In genomic region chr17:85103310-85103709, GRCm38 (mm10) we compare ENCODE assay signal across 14 mouse cellular contexts. TPM values are rescaled to one million over a fixed set of nuclear protein-coding genes. Genes with fewer than 3 reads are reported as not detected.
DNase-seq lines count a peak whose midpoint lies in the region; ATAC-seq and TF ChIP-seq lines count a peak whose summit lies in the region.
"Had no signal": no experiment of that assay in that cellular context is flagged by ENCODE, and none has a peak within 500 bp of the region (broad histone marks: within the 10 kb centered on the region; RNA-seq: fewer than 3 reads in every experiment).

No protein-coding gene starts in this region.

- H3K9me3 ChIP-seq in hindbrain, embryonic 11.5 days (ENCODE audit: control insufficient read depth, low read length), result peaks cover 3% of the 10 kb centered on the region; the same call in 1 of the 2 replicates
- peaks cover 10% of the 10 kb centered on the region; the same call in 1 of the 2 replicates for H3K9me3 ChIP-seq in hindbrain, embryonic 13.5 days
- no peaks in the 10 kb centered on the region for H3K9me3 ChIP-seq in MEL (replicated peaks; ENCODE audit: insufficient read depth, low read length)
- peaks cover 6% of the 10 kb centered on the region; the same call in 1 of the 2 replicates for H3K9me3 ChIP-seq in embryonic facial prominence, embryonic 10.5 days
- H3K9me3 ChIP-seq: intestine, embryonic 15.5 days; limb, embryonic 15.5 days had no signal

- H3K9ac ChIP-seq in hindbrain, embryonic 11.5 days (ENCODE audit: low read depth, low read length), result no peak overlapping the region
- H3K9ac ChIP-seq in hindbrain, embryonic 13.5 days, result no peak overlapping the region
- no peak overlapping the region for H3K9ac ChIP-seq in MEL (ENCODE audit: control insufficient read depth, low read depth, low read length, poor library complexity, severe bottlenecking)
- H3K9ac ChIP-seq: intestine, embryonic 15.5 days; limb, embryonic 15.5 days had no signal

- WGBS in hindbrain, embryonic 11.5 days, result 39% methylated on average over 2 of the region's 2 CpGs
- 35% methylated on average over 2 of the region's 2 CpGs for WGBS in hindbrain, embryonic 13.5 days
- 51% methylated on average over 2 of the region's 2 CpGs for WGBS in embryonic facial prominence, embryonic 10.5 days

- peak; percentile 33 for DNase-seq in hindbrain, embryonic 11.5 days (ENCODE audit: low spot score)
- peak; percentile 69 for DNase-seq in MEL (ENCODE audit: low read depth, low spot score)
- peak; percentile 20 for DNase-seq in embryonic facial prominence, embryonic 10.5 days (ENCODE audit: low spot score)
- no peak for DNase-seq in kidney, adult 11 months
- no peak for DNase-seq in gastrocnemius, postnatal 14 days
- no peak for DNase-seq in cerebellum, postnatal 14 days
- DNase-seq: cerebellum, postnatal 10 days; heart, postnatal 36 days had no signal

- no peak overlapping the region for H3K4me3 ChIP-seq in hindbrain, embryonic 11.5 days (ENCODE audit: low read depth, low read length)
- H3K4me3 ChIP-seq in hindbrain, embryonic 13.5 days, result no peak overlapping the region
- peak overlapping the region in 1 of 2 experiments; percentile 24; a peak in 2 of 4 replicates for H3K4me3 ChIP-seq in MEL (ENCODE audit: control insufficient read depth in 1 of 2, insufficient read depth in 1 of 2, low read depth in 2 of 2, low read length in 2 of 2)
- H3K4me3 ChIP-seq in embryonic facial prominence, embryonic 10.5 days, result no peak overlapping the region
- H3K4me3 ChIP-seq: erythroblast, embryonic 14.5 days; intestine, embryonic 15.5 days; limb, embryonic 15.5 days had no signal

- H3K4me2 ChIP-seq in hindbrain, embryonic 11.5 days (replicated peaks; ENCODE audit: low read depth, low read length), result no peak overlapping the region
- no peak overlapping the region for H3K4me2 ChIP-seq in hindbrain, embryonic 13.5 days
- H3K4me2 ChIP-seq: intestine, embryonic 15.5 days; limb, embryonic 15.5 days had no signal

- H3K4me1 ChIP-seq in hindbrain, embryonic 11.5 days (replicated peaks; ENCODE audit: control insufficient read depth, insufficient read depth, low read length), result no peaks in the 10 kb centered on the region
- 0 out of 2 replicates have a peak, but pooled peaks cover 3% of the 10 kb centered on the region for H3K4me1 ChIP-seq in hindbrain, embryonic 13.5 days (replicated peaks)
- H3K4me1 ChIP-seq in MEL (ENCODE audit: control insufficient read depth in 1 of 2, insufficient read depth in 2 of 2, low read length in 2 of 2), result peaks cover 3 to 10% of the 10 kb centered on the region in 2 experiments; a peak in 2 of 4 replicates
- H3K4me1 ChIP-seq in embryonic facial prominence, embryonic 10.5 days, result 0 out of 2 replicates have a peak, but pooled peaks cover 3% of the 10 kb centered on the region
- H3K4me1 ChIP-seq: intestine, embryonic 15.5 days; limb, embryonic 15.5 days had no signal

- intact Hi-C loops in gastrocnemius, postnatal 14 days (cut with DNase I; ENCODE audit: low total_unique reads), result no loop called here

- H3K79me2 ChIP-seq in MEL (ENCODE audit: control insufficient read depth, insufficient read depth, low read length, poor library complexity), result no peaks in the 10 kb centered on the region

- TF ChIP-seq EP300 in MEL (IDR thresholded peaks at IDR 0.05; ENCODE audit: low read depth in 1 of 2, low read length in 2 of 2), result peak; percentile 39 to 53; a peak in 3 of 4 replicates

- no peak for TF ChIP-seq CTCF in MEL (IDR thresholded peaks at IDR 0.05 in 2 of 3, conservative IDR thresholded peaks at IDR 0.05 in 1 of 3; ENCODE audit: control insufficient read depth in 1 of 3, insufficient read depth in 1 of 3, low read depth in 2 of 3, low read length in 3 of 3, poor library complexity in 1 of 3, severe bottlenecking in 1 of 3)

- no peak for TF ChIP-seq RAD21 in MEL (IDR thresholded peaks at IDR 0.05; ENCODE audit: low read depth, low read length)

- no peak overlapping the region for H3K27ac ChIP-seq in hindbrain, embryonic 11.5 days (ENCODE audit: low read depth, low read length)
- no peak overlapping the region for H3K27ac ChIP-seq in hindbrain, embryonic 13.5 days
- H3K27ac ChIP-seq in MEL (ENCODE audit: control insufficient read depth, low read depth, low read length), result no peak overlapping the region
- no peak overlapping the region for H3K27ac ChIP-seq in embryonic facial prominence, embryonic 10.5 days (replicated peaks)
- H3K27ac ChIP-seq: intestine, embryonic 15.5 days; limb, embryonic 15.5 days; macrophage had no signal

- no peak for ATAC-seq in hindbrain, embryonic 11.5 days (ENCODE audit: low FRiP score)
- ATAC-seq in hindbrain, embryonic 13.5 days (ENCODE audit: low FRiP score), result no peak
- peak; percentile 99 for ATAC-seq in megakaryocyte progenitor cell, adult 5-6 weeks (replicated peaks; ENCODE audit: poor library complexity)
- ATAC-seq: intestine, embryonic 15.5 days had no signal

- H3K36me3 ChIP-seq in hindbrain, embryonic 11.5 days (ENCODE audit: control insufficient read depth, insufficient read depth, low read length), result peaks cover 3% of the 10 kb centered on the region; the same call in 1 of the 2 replicates
- H3K36me3 ChIP-seq in hindbrain, embryonic 13.5 days, result peaks cover 18% of the 10 kb centered on the region
- H3K36me3 ChIP-seq in MEL (ENCODE audit: control insufficient read depth in 1 of 2, insufficient read depth in 2 of 2, low read length in 2 of 2), result peaks cover 0 to 13% of the 10 kb centered on the region in 2 experiments; a peak in 2 of 4 replicates
- H3K36me3 ChIP-seq in embryonic facial prominence, embryonic 10.5 days (replicated peaks), result peaks cover 19% of the 10 kb centered on the region

- H3K27me3 ChIP-seq in hindbrain, embryonic 11.5 days (ENCODE audit: control insufficient read depth, insufficient read depth, low read length), result no peaks in the 10 kb centered on the region
- H3K27me3 ChIP-seq in hindbrain, embryonic 13.5 days, result no peaks in the 10 kb centered on the region
- no peaks in the 10 kb centered on the region for H3K27me3 ChIP-seq in MEL (ENCODE audit: control insufficient read depth in 1 of 2, insufficient read depth in 2 of 2, low read length in 2 of 2)
- H3K27me3 ChIP-seq in embryonic facial prominence, embryonic 10.5 days (replicated peaks; ENCODE audit: low read depth, poor library complexity, severe bottlenecking), result no peaks in the 10 kb centered on the region
- H3K27me3 ChIP-seq: intestine, embryonic 15.5 days; limb, embryonic 15.5 days had no signal

- TF ChIP-seq POLR2A in MEL (IDR thresholded peaks at IDR 0.05; ENCODE audit: control insufficient read depth in 1 of 2, insufficient read depth in 1 of 2, low read depth in 1 of 2, low read length in 2 of 2, poor library complexity in 1 of 2), result no peak

TF ChIP-seq in MEL, 35 proteins besides CTCF, POLR2A, EP300 and RAD21 (continues in another document):
- TF ChIP-seq MAZ (IDR thresholded peaks at IDR 0.05; ENCODE audit: low read depth, low read length) (no peak; the same call in 1 of the 2 replicates), MEF2A (IDR thresholded peaks at IDR 0.05; ENCODE audit: extremely low read depth, insufficient replicate concordance, low read depth, low read length, poor library complexity, severe bottlenecking) (no peak), NELFE (IDR thresholded peaks at IDR 0.05; ENCODE audit: low read depth, low read length) (no peak), SMC3 (IDR thresholded peaks at IDR 0.05; ENCODE audit: low read depth, low read length) (no peak), MYB (IDR thresholded peaks at IDR 0.05; ENCODE audit: low read depth, low read length) (no peak), CHD1 (IDR thresholded peaks at IDR 0.05; ENCODE audit: low read depth, low read length) (no peak), BHLHE40 (IDR thresholded peaks at IDR 0.05; ENCODE audit: borderline replicate concordance, low read depth, low read length) (peak; percentile 52; the same call in 1 of the 2 replicates), TCF12 (IDR thresholded peaks at IDR 0.05; ENCODE audit: low read depth, low read length) (peak; percentile 60; the same call in 1 of the 2 replicates), RCOR1 (IDR thresholded peaks at IDR 0.05; ENCODE audit: low read depth, low read length) (peak; percentile 35; the same call in 1 of the 2 replicates), JUND (IDR thresholded peaks at IDR 0.05; ENCODE audit: low read depth, low read length) (no peak), USF1 (IDR thresholded peaks at IDR 0.05; ENCODE audit: low read depth, low read length) (0 out of 2 replicates have a peak, but pooled peaks have one; percentile 26), CHD2 (IDR thresholded peaks at IDR 0.05; ENCODE audit: low read length) (no peak), POLR2AphosphoS2 (IDR thresholded peaks at IDR 0.05; ENCODE audit: low read length) (no peak), MXI1 (IDR thresholded peaks at IDR 0.05; ENCODE audit: low read depth, low read length) (0 out of 2 replicates have a peak, but pooled peaks have one; percentile 27), POLR2AphosphoS5 (IDR thresholded peaks at IDR 0.05; ENCODE audit: borderline replicate concordance, low read depth, low read length) (no peak), TBP (IDR thresholded peaks at IDR 0.05; ENCODE audit: low read depth, low read length) (no peak)

RNA-seq across cellular contexts. Expression of gene Camkmt, which starts 13.0 kb away (rescaled TPM):
- 15.3 and 16.7 TPM in 2 replicates for polyA plus RNA-seq in hindbrain, embryonic 11.5 days (2014; fragmentation: Nextera tagmentation; extraction: Ambion mirVana)
- polyA plus RNA-seq in hindbrain, embryonic 13.5 days (2015; fragmentation: Nextera tagmentation; extraction: Ambion mirVana), result 18.3 and 18.7 TPM in 2 replicates
- 1.6 and 2.2 TPM in 2 replicates for total RNA-seq in MEL (2012; rRNA removed)
- polyA plus RNA-seq in MEL (2012; ENCODE audit: insufficient read depth in 1 of 2, insufficient read length in 2 of 2, low read depth in 1 of 2, low replicate concordance in 2 of 2, missing spikeins in 1 of 2), result 1 to 10 TPM in 1 of 2 experiments, not detected in 1; 5.9 TPM
- polyA plus RNA-seq in embryonic facial prominence, embryonic 10.5 days (2016; fragmentation: Nextera tagmentation; extraction: Ambion mirVana), result 13.2 and 14.2 TPM in 2 replicates
- total RNA-seq in megakaryocyte progenitor cell, adult 5-6 weeks (2015), result 5.3 and 5.9 TPM in 2 replicates
- 2.1 and 4.0 TPM in 2 replicates for total RNA-seq in megakaryocyte progenitor cell, adult 5-6 weeks (2017)
- total RNA-seq in gastrocnemius, postnatal 14 days (2021), result 1 to 10 TPM; 1.5 to 1.7 TPM

RNA-seq across cellular contexts. Expression of gene Prepl, which starts 13.3 kb away (rescaled TPM):
- polyA plus RNA-seq in hindbrain, embryonic 11.5 days (2014; fragmentation: Nextera tagmentation; extraction: Ambion mirVana), result 55.2 and 64.8 TPM in 2 replicates
- 83.0 and 83.1 TPM in 2 replicates for polyA plus RNA-seq in hindbrain, embryonic 13.5 days (2015; fragmentation: Nextera tagmentation; extraction: Ambion mirVana)
- 12.2 and 12.6 TPM in 2 replicates for total RNA-seq in MEL (2012; rRNA removed)
- 10 to 100 TPM in 1 of 2 experiments, not detected in 1; 23.2 TPM for polyA plus RNA-seq in MEL (2012; ENCODE audit: insufficient read depth in 1 of 2, insufficient read length in 2 of 2, low read depth in 1 of 2, low replicate concordance in 2 of 2, missing spikeins in 1 of 2)
- polyA plus RNA-seq in embryonic facial prominence, embryonic 10.5 days (2016; fragmentation: Nextera tagmentation; extraction: Ambion mirVana), result 32.0 and 32.4 TPM in 2 replicates
- 29.0 and 36.8 TPM in 2 replicates for total RNA-seq in megakaryocyte progenitor cell, adult 5-6 weeks (2015)
- 24.9 and 30.2 TPM in 2 replicates for total RNA-seq in megakaryocyte progenitor cell, adult 5-6 weeks (2017)
- total RNA-seq in gastrocnemius, postnatal 14 days (2021), result 10 to 100 TPM; 85.9 to 87.3 TPM

Comparison
In these comparisons a context has a peak if more than half of its experiments do, and no peak if none do; other contexts are left out.
1. DNase-seq: peak in hindbrain, embryonic 11.5 days (single experiment), MEL (single experiment) and embryonic facial prominence, embryonic 10.5 days (single experiment); none in kidney, adult 11 months (single experiment), gastrocnemius, postnatal 14 days (single experiment) and cerebellum, postnatal 14 days (0 of 2).